Mouse (Mus musculus): ENCODE measurements around the gene Gna12. TPM values are rescaled to one million over a fixed set of nuclear protein-coding genes. Genes with fewer than 3 reads are reported as not detected.

Gene Gna12
- 36.2 and 37.4 TPM in 2 replicates for polyA plus RNA-seq (2012; rRNA removed)

DNA sequence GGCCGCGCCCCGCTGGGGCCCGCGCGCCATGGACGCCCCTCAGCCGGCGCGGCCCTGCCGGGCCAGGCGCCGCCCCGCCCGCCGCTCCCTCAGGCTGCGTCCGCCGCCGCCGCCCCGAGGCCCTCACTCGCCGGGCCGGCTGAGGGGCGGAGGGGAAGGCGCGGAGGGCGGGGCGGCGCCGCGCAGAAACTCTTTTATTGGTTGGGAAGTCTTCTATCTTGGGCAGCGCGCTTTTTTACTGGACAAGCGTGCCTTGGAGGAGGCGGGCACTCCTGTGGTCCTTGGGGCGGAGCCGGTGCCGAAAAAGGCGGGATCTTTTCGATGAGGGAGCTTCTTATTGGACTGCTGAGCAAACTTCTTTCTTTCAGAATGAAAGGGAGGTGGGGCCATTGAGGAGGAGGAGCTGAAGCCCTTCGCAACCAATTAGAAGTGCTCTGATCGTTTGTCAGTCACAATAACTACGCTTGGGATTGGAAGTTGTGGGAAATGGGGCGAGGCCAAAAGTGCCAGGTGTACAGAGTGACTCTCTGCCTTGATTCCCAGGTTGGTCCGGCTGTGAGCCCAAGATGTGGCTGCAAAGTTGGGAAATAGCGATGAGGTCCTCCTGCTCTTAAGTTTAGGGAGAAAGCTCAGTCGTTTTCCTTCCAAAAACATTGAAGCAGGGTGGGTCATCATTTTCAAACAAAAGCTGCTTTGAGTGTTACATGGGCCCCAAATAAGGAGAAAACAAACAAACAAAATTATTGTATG is at the start of gene Gna12:
TSS of gene Gna12 (minus strand) at position 118 of the 750 bp plus-strand sequence.
- peaks cover 10% of the 10 kb centered on the region for H3K4me1 ChIP-seq (ENCODE audit: control insufficient read depth, insufficient read depth, low read length)
- H3K27me3 ChIP-seq (ENCODE audit: control insufficient read depth, insufficient read depth, low read length): no peaks in the 10 kb centered on the region
- peak within 1 kb of the TSS; percentile 95 for H3K4me3 ChIP-seq (ENCODE audit: control insufficient read depth, low read depth, low read length)
- H3K27ac ChIP-seq (ENCODE audit: control insufficient read depth, insufficient read depth, low read depth, low read length): peak within 1 kb of the TSS; percentile 80
- TF ChIP-seq POLR2A (IDR thresholded peaks at IDR 0.05; ENCODE audit: control insufficient read depth, low read depth, low read length) (no peak; the same call in 1 of the 2 replicates), CTCF (IDR thresholded peaks at IDR 0.05; ENCODE audit: control insufficient read depth, insufficient read depth, insufficient replicate concordance, low read depth, low read length) (no peak)
- H3K36me3 ChIP-seq (ENCODE audit: control insufficient read depth, insufficient read depth, low read length): no peaks in the 10 kb centered on the region

DNA sequence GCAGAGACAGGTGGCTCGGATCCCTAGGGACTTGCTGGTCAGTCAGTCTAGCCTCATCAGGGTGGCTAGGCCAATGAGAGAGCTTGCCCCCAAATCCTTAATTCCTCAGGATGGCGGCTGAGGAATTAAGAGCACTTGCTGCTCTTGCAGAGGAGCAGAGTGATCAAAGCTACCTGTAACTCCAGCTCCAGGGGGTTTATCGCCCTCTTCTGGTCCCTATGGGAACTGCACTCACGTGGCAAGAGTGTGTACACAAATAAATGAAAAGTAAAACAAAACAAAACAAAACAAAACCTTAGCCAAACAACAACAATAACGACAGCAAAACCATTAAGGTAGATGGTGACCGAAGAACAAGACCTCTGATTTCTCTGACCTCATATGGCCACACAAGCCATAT is 48.4 kb upstream of the Gna12 start:
- no peak overlapping the region for H3K27ac ChIP-seq (ENCODE audit: control insufficient read depth, insufficient read depth, low read depth, low read length)
- no peaks in the 10 kb centered on the region for H3K27me3 ChIP-seq (ENCODE audit: control insufficient read depth, insufficient read depth, low read length)
- peaks cover 8% of the 10 kb centered on the region for H3K4me1 ChIP-seq (ENCODE audit: control insufficient read depth, insufficient read depth, low read length)
- no peak overlapping the region for H3K4me3 ChIP-seq (ENCODE audit: control insufficient read depth, low read depth, low read length)
- TF ChIP-seq POLR2A (IDR thresholded peaks at IDR 0.05; ENCODE audit: control insufficient read depth, low read depth, low read length): no peak
- peak; percentile 60; the same call in 1 of the 2 replicates for TF ChIP-seq CTCF (IDR thresholded peaks at IDR 0.05; ENCODE audit: control insufficient read depth, insufficient read depth, insufficient replicate concordance, low read depth, low read length)
- no peaks in the 10 kb centered on the region for H3K36me3 ChIP-seq (ENCODE audit: control insufficient read depth, insufficient read depth, low read length)

DNA sequence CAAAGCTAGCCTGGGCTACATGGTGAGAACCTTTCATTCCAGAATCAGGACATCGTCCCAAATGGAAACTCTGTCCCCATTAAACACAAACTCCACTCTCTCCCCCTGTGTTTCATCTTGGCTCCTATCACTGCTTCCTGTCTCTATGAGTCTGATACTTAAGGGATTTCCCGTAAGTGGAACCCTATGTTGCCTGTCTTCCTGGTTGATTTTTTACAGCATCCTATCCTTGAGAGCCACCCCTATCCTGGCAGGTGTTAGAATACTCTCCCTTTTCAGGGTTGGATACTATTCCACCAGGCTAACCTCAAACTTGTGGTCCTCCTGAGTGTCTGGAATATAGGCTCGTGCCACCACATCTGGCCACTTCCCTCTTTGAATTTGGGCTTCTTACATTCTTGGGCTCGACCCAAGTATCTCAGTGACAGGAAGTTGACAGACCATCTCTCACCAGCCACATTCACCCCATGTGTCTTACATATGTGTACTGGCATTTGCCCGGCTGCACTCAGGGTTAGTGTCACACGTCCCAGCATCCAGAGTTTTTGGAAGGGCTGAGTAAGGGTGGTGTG is 43.6 kb upstream of the Gna12 start:
- H3K4me3 ChIP-seq (ENCODE audit: control insufficient read depth, low read depth, low read length): no peak overlapping the region
- no peaks in the 10 kb centered on the region for H3K27me3 ChIP-seq (ENCODE audit: control insufficient read depth, insufficient read depth, low read length)
- H3K36me3 ChIP-seq (ENCODE audit: control insufficient read depth, insufficient read depth, low read length): no peaks in the 10 kb centered on the region
- peaks cover 29% of the 10 kb centered on the region for H3K4me1 ChIP-seq (ENCODE audit: control insufficient read depth, insufficient read depth, low read length)
- no peak for TF ChIP-seq CTCF (IDR thresholded peaks at IDR 0.05; ENCODE audit: control insufficient read depth, insufficient read depth, insufficient replicate concordance, low read depth, low read length)
- TF ChIP-seq POLR2A (IDR thresholded peaks at IDR 0.05; ENCODE audit: control insufficient read depth, low read depth, low read length): no peak
- H3K27ac ChIP-seq (ENCODE audit: control insufficient read depth, insufficient read depth, low read depth, low read length): no peak overlapping the region; the same call in 1 of the 2 replicates

DNA sequence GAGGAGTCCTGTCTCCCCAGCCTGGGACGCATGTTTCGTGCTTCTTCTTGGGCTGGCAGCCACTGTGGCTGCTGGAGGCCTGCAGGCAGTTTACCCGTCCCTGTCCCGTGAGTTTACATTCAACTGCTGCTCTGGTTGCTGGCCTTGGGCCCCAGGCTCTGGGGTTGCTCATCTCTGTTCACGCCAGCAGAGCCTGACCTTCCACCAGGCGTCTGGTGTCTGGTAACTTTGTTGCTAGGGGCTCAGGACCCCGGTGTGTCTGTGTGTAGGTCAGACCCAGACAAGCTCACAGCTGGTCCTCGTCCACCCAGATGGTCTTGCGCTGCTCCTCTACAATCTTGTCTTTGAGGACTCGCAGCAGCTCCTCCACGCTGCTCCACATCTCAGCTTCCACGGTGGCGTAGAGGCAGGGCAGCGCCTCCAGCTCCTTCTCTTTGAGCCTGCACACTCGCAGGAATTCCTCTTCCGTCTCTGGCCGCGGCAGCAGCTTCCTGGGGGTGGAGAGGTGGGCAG is 42.9 kb upstream of the Gna12 start:
- H3K27ac ChIP-seq (ENCODE audit: control insufficient read depth, insufficient read depth, low read depth, low read length): peak overlapping the region; percentile 15; the same call in 1 of the 2 replicates
- H3K4me1 ChIP-seq (ENCODE audit: control insufficient read depth, insufficient read depth, low read length): peaks cover 29% of the 10 kb centered on the region
- H3K4me3 ChIP-seq (ENCODE audit: control insufficient read depth, low read depth, low read length): no peak overlapping the region
- H3K27me3 ChIP-seq (ENCODE audit: control insufficient read depth, insufficient read depth, low read length): no peaks in the 10 kb centered on the region
- TF ChIP-seq POLR2A (IDR thresholded peaks at IDR 0.05; ENCODE audit: control insufficient read depth, low read depth, low read length) (no peak), CTCF (IDR thresholded peaks at IDR 0.05; ENCODE audit: control insufficient read depth, insufficient read depth, insufficient replicate concordance, low read depth, low read length) (no peak)
- H3K36me3 ChIP-seq (ENCODE audit: control insufficient read depth, insufficient read depth, low read length): no peaks in the 10 kb centered on the region

DNA sequence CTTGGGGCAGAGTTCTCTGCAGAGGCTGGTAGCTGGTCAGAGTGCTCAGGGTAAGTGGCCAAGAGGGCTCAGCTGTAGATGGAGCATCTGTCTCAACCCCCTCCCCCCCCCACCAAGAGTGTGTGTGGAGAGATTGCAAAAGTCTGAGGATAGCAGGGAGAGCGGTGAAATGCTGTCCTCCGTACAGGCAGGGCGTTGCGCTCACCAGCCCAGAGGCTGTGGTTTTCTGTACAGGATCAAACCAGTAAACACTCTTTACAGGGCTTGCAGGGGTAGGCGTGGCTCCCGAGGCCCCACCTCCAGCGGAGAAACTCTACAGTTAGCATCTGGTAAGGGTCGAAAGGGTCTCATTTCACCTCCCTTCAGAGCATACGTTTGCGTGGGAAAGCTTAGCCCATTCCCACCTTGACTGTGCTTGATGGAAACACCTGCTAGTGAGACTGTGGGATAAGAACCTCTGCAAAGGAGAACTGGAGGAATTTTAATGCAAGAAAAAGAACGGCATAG is 42.4 kb upstream of the Gna12 start:
- Histone ChIP-seq H3K4me3 (ENCODE audit: control insufficient read depth, low read depth, low read length) (no peak overlapping the region), H3K27ac (ENCODE audit: control insufficient read depth, insufficient read depth, low read depth, low read length) (peak overlapping the region; percentile 1; the same call in 1 of the 2 replicates), H3K27me3 (ENCODE audit: control insufficient read depth, insufficient read depth, low read length) (no peaks in the 10 kb centered on the region), H3K36me3 (ENCODE audit: control insufficient read depth, insufficient read depth, low read length) (no peaks in the 10 kb centered on the region), H3K4me1 (ENCODE audit: control insufficient read depth, insufficient read depth, low read length) (peaks cover 29% of the 10 kb centered on the region)
- TF ChIP-seq CTCF (IDR thresholded peaks at IDR 0.05; ENCODE audit: control insufficient read depth, insufficient read depth, insufficient replicate concordance, low read depth, low read length) (no peak), POLR2A (IDR thresholded peaks at IDR 0.05; ENCODE audit: control insufficient read depth, low read depth, low read length) (no peak)

DNA sequence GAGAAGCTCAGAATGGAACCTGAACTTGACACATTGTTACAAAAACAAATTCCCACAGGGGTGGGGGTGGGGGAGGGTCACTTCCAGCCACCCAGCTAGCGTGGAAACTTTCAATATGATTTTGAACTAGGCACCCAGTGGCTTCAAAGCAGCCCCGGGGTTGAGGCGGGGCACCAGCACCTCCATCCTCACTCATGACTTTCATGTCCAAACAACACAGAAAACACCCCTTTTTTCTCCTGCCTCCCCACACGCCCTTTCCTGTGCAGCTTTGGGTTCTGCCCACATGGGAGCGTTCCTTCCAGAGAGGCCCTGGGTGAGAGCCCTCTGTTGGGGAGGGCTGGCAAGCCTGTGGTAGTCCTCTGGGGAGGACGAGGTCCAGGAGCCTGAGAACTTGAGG is 41.0 kb upstream of the Gna12 start:
- Histone ChIP-seq H3K4me3 (ENCODE audit: control insufficient read depth, low read depth, low read length) (no peak overlapping the region), H3K27me3 (ENCODE audit: control insufficient read depth, insufficient read depth, low read length) (no peaks in the 10 kb centered on the region), H3K27ac (ENCODE audit: control insufficient read depth, insufficient read depth, low read depth, low read length) (no peak overlapping the region), H3K36me3 (ENCODE audit: control insufficient read depth, insufficient read depth, low read length) (no peaks in the 10 kb centered on the region), H3K4me1 (ENCODE audit: control insufficient read depth, insufficient read depth, low read length) (peaks cover 29% of the 10 kb centered on the region)
- TF ChIP-seq POLR2A (IDR thresholded peaks at IDR 0.05; ENCODE audit: control insufficient read depth, low read depth, low read length) (no peak), CTCF (IDR thresholded peaks at IDR 0.05; ENCODE audit: control insufficient read depth, insufficient read depth, insufficient replicate concordance, low read depth, low read length) (no peak)

DNA sequence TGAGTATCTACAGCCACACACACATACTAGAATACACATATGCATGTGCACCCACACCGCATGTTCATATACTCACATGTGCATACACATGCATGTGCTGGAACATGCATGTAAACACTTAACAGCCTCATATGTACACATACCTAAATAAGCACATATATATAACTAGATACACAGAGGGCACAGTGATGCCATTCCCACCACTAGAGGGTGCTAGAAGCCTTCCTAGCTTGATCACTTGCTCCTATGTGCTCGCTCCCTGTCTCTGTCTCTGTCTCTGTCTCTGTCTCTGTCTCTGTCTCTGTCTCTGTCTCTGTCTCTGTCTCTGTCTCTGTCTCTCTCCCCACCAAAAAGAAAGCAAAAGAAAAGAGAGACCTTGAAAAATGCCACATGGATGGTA is 38.8 kb upstream of the Gna12 start:
- no peaks in the 10 kb centered on the region for H3K27me3 ChIP-seq (ENCODE audit: control insufficient read depth, insufficient read depth, low read length)
- H3K4me3 ChIP-seq (ENCODE audit: control insufficient read depth, low read depth, low read length): no peak overlapping the region
- TF ChIP-seq POLR2A (IDR thresholded peaks at IDR 0.05; ENCODE audit: control insufficient read depth, low read depth, low read length) (no peak), CTCF (IDR thresholded peaks at IDR 0.05; ENCODE audit: control insufficient read depth, insufficient read depth, insufficient replicate concordance, low read depth, low read length) (peak; percentile 31; the same call in 1 of the 2 replicates)
- peaks cover 26% of the 10 kb centered on the region for H3K4me1 ChIP-seq (ENCODE audit: control insufficient read depth, insufficient read depth, low read length)
- H3K36me3 ChIP-seq (ENCODE audit: control insufficient read depth, insufficient read depth, low read length): no peaks in the 10 kb centered on the region
- no peak overlapping the region for H3K27ac ChIP-seq (ENCODE audit: control insufficient read depth, insufficient read depth, low read depth, low read length)

All from testis, adult 2 months (tissue).